Mouse (Mus musculus) MEL (cell line): Measurements from ENCODE around the gene Rasgef1b. TPM values are rescaled to one million over a fixed set of nuclear protein-coding genes. Genes with fewer than 3 reads are reported as not detected.

Experiments used
- DNase-seq: peaks from one replicate; pipeline ENCODE4 v3.0.0; 2011; ENCODE audit warnings: low read depth, low spot score
- H3K27ac ChIP-seq: 2 replicates; pipeline ENCODE4 v1.5.1; 2012; ENCODE audit warnings: low read depth, mild to moderate bottlenecking, control low read depth, low read length, moderate library complexity; ENCODE audit not compliant: control insufficient read depth
- H3K27me3 ChIP-seq, 2 experiments: fragments of 150-350 bp in 1 of 2; sonication (generic) in 1 of 2; 2 replicates each; pipeline ENCODE4 v1.6.1; 2012; ENCODE audit warnings: low read length in 2 of 2, mild to moderate bottlenecking in 2 of 2, improper control_type of control experiment in 1 of 2, moderate library complexity in 1 of 2; ENCODE audit not compliant: insufficient read depth in 2 of 2, control insufficient read depth in 1 of 2
- H3K36me3 ChIP-seq, 2 experiments: 2 replicates each; pipeline ENCODE4 v1.6.1; 2012 to 2014; ENCODE audit warnings: low read length in 2 of 2, improper control_type of control experiment in 1 of 2, inconsistent platforms in 1 of 2, mild to moderate bottlenecking in 1 of 2; ENCODE audit not compliant: insufficient read depth in 2 of 2, control insufficient read depth in 1 of 2
- H3K4me1 ChIP-seq, 2 experiments: fragments of 150-350 bp in 1 of 2; sonication (generic) in 1 of 2; 2 replicates each; pipeline ENCODE4 v1.6.1; 2012; ENCODE audit warnings: low read length in 2 of 2, improper control_type of control experiment in 1 of 2, mild to moderate bottlenecking in 1 of 2; ENCODE audit not compliant: insufficient read depth in 2 of 2, control insufficient read depth in 1 of 2
- H3K4me3 ChIP-seq, 2 experiments: fragments of 150-350 bp in 1 of 2; sonication (generic) in 1 of 2; 2 replicates each; pipeline ENCODE4 v1.5.1; 2012; ENCODE audit warnings: low read depth in 2 of 2, low read length in 2 of 2, mild to moderate bottlenecking in 2 of 2, moderate library complexity in 2 of 2, control low read depth in 1 of 2, improper control_type of control experiment in 1 of 2; ENCODE audit not compliant: control insufficient read depth in 1 of 2, insufficient read depth in 1 of 2
- H3K79me2 ChIP-seq: 2 replicates; pipeline ENCODE4 v1.6.1; 2012; ENCODE audit warnings: mild to moderate bottlenecking, low read length, moderate library complexity; ENCODE audit not compliant: control insufficient read depth, poor library complexity, insufficient read depth
- H3K9ac ChIP-seq: 2 replicates; pipeline ENCODE4 v1.6.1; 2012; ENCODE audit warnings: low read depth, mild to moderate bottlenecking, control low read depth, low read length, moderate library complexity; ENCODE audit not compliant: control insufficient read depth, poor library complexity, severe bottlenecking
- H3K9me3 ChIP-seq: fragments of 150-350 bp; sonication (generic); replicated peaks from 2 replicates; pipeline ENCODE4 v1.6.1; 2012; ENCODE audit warnings: mild to moderate bottlenecking, low read length, improper control_type of control experiment, moderate library complexity; ENCODE audit not compliant: insufficient read depth
- CHD2 ChIP-seq: IDR thresholded peaks from 2 replicates; pipeline ENCODE4 v1.6.1; 2011; ENCODE audit warnings: low read length, improper control_type of control experiment
- E2F4 ChIP-seq: IDR thresholded peaks from 2 replicates; pipeline ENCODE4 v1.6.1; 2011; ENCODE audit warnings: low read depth, low read length, improper control_type of control experiment, borderline replicate concordance
- ELF1 ChIP-seq: IDR thresholded peaks from 2 replicates; pipeline ENCODE4 v1.6.1; 2014; ENCODE audit warnings: low read depth, mild to moderate bottlenecking, inconsistent platforms, low read length, improper control_type of control experiment, moderate library complexity
- GABPA ChIP-seq: IDR thresholded peaks from 2 replicates; pipeline ENCODE4 v1.6.1; 2012; ENCODE audit warnings: low read depth, mild to moderate bottlenecking, inconsistent platforms, low read length, improper control_type of control experiment, moderate library complexity
- KAT2A ChIP-seq: conservative IDR thresholded peaks from 2 replicates; pipeline ENCODE4 v1.6.1; 2012; ENCODE audit warnings: low read depth, low read length, improper control_type of control experiment, inconsistent platforms
- MAFK ChIP-seq: IDR thresholded peaks from 2 replicates; pipeline ENCODE4 v1.6.1; 2011; ENCODE audit warnings: low read depth, mild to moderate bottlenecking, low read length, improper control_type of control experiment, borderline replicate concordance
- MAX ChIP-seq: IDR thresholded peaks from 2 replicates; pipeline ENCODE4 v1.6.1; 2011; ENCODE audit warnings: low read length, improper control_type of control experiment
- MAZ ChIP-seq: IDR thresholded peaks from 2 replicates; pipeline ENCODE4 v1.6.1; 2012; ENCODE audit warnings: low read depth, mild to moderate bottlenecking, inconsistent platforms, low read length, improper control_type of control experiment
- MEF2A ChIP-seq: IDR thresholded peaks from 2 replicates; pipeline ENCODE4 v1.6.1; 2014; ENCODE audit warnings: low read depth, mild to moderate bottlenecking, inconsistent platforms, low read length, improper control_type of control experiment; ENCODE audit not compliant: poor library complexity, insufficient replicate concordance, severe bottlenecking; ENCODE audit errors: extremely low read depth
- MYB ChIP-seq: IDR thresholded peaks from 2 replicates; pipeline ENCODE4 v1.6.1; 2011; ENCODE audit warnings: mild to moderate bottlenecking, low read depth, low read length, improper control_type of control experiment
- NRF1 ChIP-seq: IDR thresholded peaks from 2 replicates; pipeline ENCODE4 v1.6.1; 2014; ENCODE audit warnings: low read depth, mild to moderate bottlenecking, inconsistent platforms, low read length, improper control_type of control experiment, moderate library complexity; ENCODE audit not compliant: poor library complexity, insufficient read depth, severe bottlenecking
- POLR2A ChIP-seq, 2 experiments: IDR thresholded peaks; 2 replicates each; pipeline ENCODE4 v1.6.1; 2011 to 2012; ENCODE audit warnings: low read length in 2 of 2, mild to moderate bottlenecking in 2 of 2, control low read depth in 1 of 2, improper control_type of control experiment in 1 of 2, low read depth in 1 of 2, moderate library complexity in 1 of 2; ENCODE audit not compliant: control insufficient read depth in 1 of 2, insufficient read depth in 1 of 2, poor library complexity in 1 of 2
- POLR2AphosphoS2 ChIP-seq: IDR thresholded peaks from 2 replicates; pipeline ENCODE4 v1.6.1; 2011; ENCODE audit warnings: low read length, improper control_type of control experiment
- RAD21 ChIP-seq: IDR thresholded peaks from 2 replicates; pipeline ENCODE4 v1.6.1; 2011; ENCODE audit warnings: mild to moderate bottlenecking, low read depth, low read length, improper control_type of control experiment
- TAL1 ChIP-seq: IDR thresholded peaks from 2 replicates; pipeline ENCODE4 v1.6.1; 2012; ENCODE audit warnings: mild to moderate bottlenecking, inconsistent platforms, low read length, moderate library complexity, mixed read lengths
- TBP ChIP-seq: IDR thresholded peaks from 2 replicates; pipeline ENCODE4 v1.8.0; 2011; ENCODE audit warnings: low read depth, low read length, improper control_type of control experiment
- TCF12 ChIP-seq: IDR thresholded peaks from 2 replicates; pipeline ENCODE4 v1.6.1; 2014; ENCODE audit warnings: low read depth, mild to moderate bottlenecking, inconsistent platforms, low read length, improper control_type of control experiment, moderate library complexity
- USF1 ChIP-seq: IDR thresholded peaks from 2 replicates; pipeline ENCODE4 v1.6.1; 2014; ENCODE audit warnings: low read depth, mild to moderate bottlenecking, inconsistent platforms, low read length, improper control_type of control experiment, moderate library complexity
- USF2 ChIP-seq, 2 experiments: IDR thresholded peaks; 2 replicates each; pipeline ENCODE4 v1.6.1; 2011 to 2012; ENCODE audit warnings: improper control_type of control experiment in 2 of 2, low read length in 2 of 2, borderline replicate concordance in 1 of 2, inconsistent platforms in 1 of 2, low read depth in 1 of 2, mild to moderate bottlenecking in 1 of 2; ENCODE audit not compliant: insufficient read depth in 1 of 2
- ZC3H11A ChIP-seq: IDR thresholded peaks from 2 replicates; pipeline ENCODE4 v1.6.1; 2012; ENCODE audit warnings: low read depth, mild to moderate bottlenecking, inconsistent platforms, low read length, improper control_type of control experiment
- ZKSCAN1 ChIP-seq: IDR thresholded peaks from 2 replicates; pipeline ENCODE4 v1.6.1; 2012; ENCODE audit warnings: low read depth, mild to moderate bottlenecking, inconsistent platforms, low read length, improper control_type of control experiment, moderate library complexity
- ZMIZ1 ChIP-seq: IDR thresholded peaks from 2 replicates; pipeline ENCODE4 v1.6.1; 2012; ENCODE audit warnings: low read depth, mild to moderate bottlenecking, inconsistent platforms, low read length, improper control_type of control experiment, moderate library complexity
- ZNF384 ChIP-seq: IDR thresholded peaks from 2 replicates; pipeline ENCODE4 v1.6.1; 2012; ENCODE audit warnings: low read depth, mild to moderate bottlenecking, inconsistent platforms, low read length, improper control_type of control experiment
- polyA plus RNA-seq, 2 experiments: library from polyadenylated mRNA; stranded (reverse) in 1 of 2; unstranded in 1 of 2; fragments of >175 nt in 1 of 2; fragments of >200 nt in 1 of 2; gene quantifications; 2 replicates each; pipeline versions ENCODE4 v1.2.1 to v1.2.4; 2012; ENCODE audit warnings: low replicate concordance in 2 of 2, low read depth in 1 of 2; ENCODE audit not compliant: insufficient read length in 2 of 2, insufficient read depth in 1 of 2, missing spikeins in 1 of 2
- total RNA-seq: library from RNA; depleted of rRNA; stranded (reverse); fragments of 300-350 nt; gene quantifications from 2 replicates; pipeline ENCODE4 v1.2.3, GENCODE M21; 2012

Rasgef1b gene
- total and polyA plus RNA-seq, 3 experiments: not detected

DNA sequence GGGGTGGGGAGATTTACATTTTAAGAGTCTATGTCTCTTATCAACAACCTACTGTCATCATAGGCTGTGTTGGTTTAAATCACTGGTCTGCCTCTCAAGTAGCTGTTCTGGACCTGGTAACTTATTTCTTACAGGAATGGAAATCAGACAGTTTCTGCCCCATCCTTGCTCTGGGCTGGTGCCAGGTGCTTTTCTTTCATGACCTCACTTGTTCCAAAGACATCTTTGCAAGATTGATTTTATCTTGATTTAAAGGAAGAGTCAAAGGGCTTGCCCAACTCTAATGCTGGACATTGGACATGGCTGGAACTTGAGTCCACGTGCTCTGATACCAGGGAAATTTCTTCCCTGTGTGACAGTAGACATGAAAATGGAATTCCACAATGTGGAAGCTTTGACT lies 315.0 kb downstream of the Rasgef1b start:
- Histone ChIP-seq H3K27me3 (no peaks in the 10 kb centered on the region), H3K4me3 (no peak overlapping the region), H3K79me2 (no peaks in the 10 kb centered on the region), H3K9me3 (no peaks in the 10 kb centered on the region), H3K9ac (no peak overlapping the region), H3K36me3 (no peaks in the 10 kb centered on the region), H3K4me1 (no peaks in the 10 kb centered on the region), H3K27ac (no peak overlapping the region)
- no peak for DNase-seq
- no peak for TF ChIP-seq ZMIZ1
- no peak for TF ChIP-seq TBP
- no peak for TF ChIP-seq ZKSCAN1
- TF ChIP-seq MAX: no peak
- no peak for TF ChIP-seq CHD2
- no peak for TF ChIP-seq ZNF384
- no peak for TF ChIP-seq ZC3H11A

DNA sequence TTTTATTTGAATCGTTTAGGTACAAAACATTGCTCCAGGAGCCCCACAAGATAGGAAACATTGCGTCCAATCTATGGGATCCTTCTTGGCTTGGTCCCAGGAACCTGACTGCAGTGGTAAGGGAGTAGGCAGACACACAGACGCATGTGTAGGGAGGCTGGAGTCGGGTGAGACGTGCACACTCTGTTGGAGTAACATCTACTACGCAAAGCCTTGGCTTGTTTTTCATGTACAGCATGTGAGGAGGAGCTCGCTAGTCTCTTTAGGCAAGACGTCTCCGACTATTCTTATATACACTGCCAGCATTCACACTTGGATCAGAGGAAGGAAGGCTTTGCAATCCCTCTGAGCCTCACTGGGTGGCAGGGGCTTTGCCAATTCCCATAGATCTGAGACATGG lies 315.5 kb downstream of the Rasgef1b start:
- no peak for TF ChIP-seq TAL1
- TF ChIP-seq MYB: no peak
- TF ChIP-seq ELF1: no peak
- TF ChIP-seq MAZ: no peak
- TF ChIP-seq POLR2AphosphoS2: no peak
- TF ChIP-seq TCF12: no peak
- no peak for TF ChIP-seq NRF1
- no peak for TF ChIP-seq MAFK
- TF ChIP-seq KAT2A: no peak
- TF ChIP-seq MAX: no peak
- TF ChIP-seq TBP: no peak
- TF ChIP-seq E2F4: no peak
- TF ChIP-seq USF2 (IDR thresholded peaks at IDR 0.05; ENCODE audit: borderline replicate concordance in 1 of 2, insufficient read depth in 1 of 2, low read depth in 1 of 2, low read length in 2 of 2): no peak
- no peak for TF ChIP-seq MEF2A
- no peak for TF ChIP-seq CHD2
- TF ChIP-seq RAD21: no peak
- no peak for TF ChIP-seq POLR2A (IDR thresholded peaks at IDR 0.05; ENCODE audit: control insufficient read depth in 1 of 2, insufficient read depth in 1 of 2, low read depth in 1 of 2, low read length in 2 of 2, poor library complexity in 1 of 2)
- TF ChIP-seq GABPA: no peak
- no peak for TF ChIP-seq ZMIZ1
- TF ChIP-seq USF1: no peak
- no peak overlapping the region for H3K4me3 ChIP-seq
- no peak for DNase-seq
- H3K79me2 ChIP-seq: no peaks in the 10 kb centered on the region
- no peaks in the 10 kb centered on the region for H3K9me3 ChIP-seq
- no peaks in the 10 kb centered on the region for H3K36me3 ChIP-seq
- H3K9ac ChIP-seq: no peak overlapping the region
- H3K4me1 ChIP-seq: no peaks in the 10 kb centered on the region
- H3K27me3 ChIP-seq: no peaks in the 10 kb centered on the region
- H3K27ac ChIP-seq: no peak overlapping the region
